Mouse (Mus musculus): ENCODE measurements around the gene Cldn22. TPM values are rescaled to one million over a fixed set of nuclear protein-coding genes. Genes with fewer than 3 reads are reported as not detected.

The Cldn22 gene
- total RNA-seq, 1 experiment: 0.22 TPM

DNA sequence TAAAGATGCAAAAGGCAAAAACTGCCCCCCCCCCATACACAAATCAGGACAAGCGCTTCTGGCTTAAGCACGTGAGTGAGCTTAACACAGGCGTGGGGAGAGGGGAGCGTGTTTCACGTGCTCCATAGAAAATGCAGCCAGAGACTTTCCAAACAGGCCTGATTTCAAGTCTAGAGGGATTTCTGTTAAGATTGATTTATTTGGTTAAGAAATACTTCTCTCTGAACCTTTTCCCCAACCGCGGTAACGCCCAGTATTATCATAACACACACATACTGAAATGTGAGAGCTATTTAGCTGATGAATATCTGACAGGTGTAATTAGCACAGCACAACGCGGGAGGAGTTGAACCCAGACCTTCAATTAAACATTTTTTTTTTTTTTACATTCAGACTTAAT is 505 bp upstream of the Cldn22 start:
- Histone ChIP-seq H3K4me3 (ENCODE audit: insufficient read depth in 1 of 2, low read depth in 1 of 2, low read length in 2 of 2, poor library complexity in 1 of 2, severe bottlenecking in 1 of 2) (no peak overlapping the region), H3K27ac (ENCODE audit: insufficient read depth, low read depth, low read length, poor library complexity, severe bottlenecking) (no peak overlapping the region), H3K36me3 (ENCODE audit: control insufficient read depth, insufficient read depth, low read length, poor library complexity, severe bottlenecking) (peaks cover 1% of the 10 kb centered on the region; the same call in 1 of the 2 replicates), H3K4me1 (ENCODE audit: control insufficient read depth in 2 of 2, insufficient read depth in 2 of 2, low read length in 2 of 2, poor library complexity in 1 of 2) (0 out of 4 replicates have a peak, but pooled peaks cover 0 to 2% of the 10 kb centered on the region in 2 experiments), H3K9me3 (ENCODE audit: control insufficient read depth, insufficient read depth, low read depth, low read length) (no peaks in the 10 kb centered on the region), H3K9ac (ENCODE audit: insufficient read depth, low read depth, low read length, poor library complexity, severe bottlenecking) (no peak overlapping the region)
- TF ChIP-seq MAFK (IDR thresholded peaks at IDR 0.05; ENCODE audit: insufficient read depth, low read depth, low read length): no peak
- no peak for TF ChIP-seq ZC3H11A (IDR thresholded peaks at IDR 0.05; ENCODE audit: borderline replicate concordance, low read depth, low read length)
- no peak for TF ChIP-seq ZNF384 (IDR thresholded peaks at IDR 0.05; ENCODE audit: low read depth, low read length)
- TF ChIP-seq CHD2 (IDR thresholded peaks at IDR 0.05; ENCODE audit: low read depth, low read length): no peak
- no peak for TF ChIP-seq HCFC1 (IDR thresholded peaks at IDR 0.05; ENCODE audit: borderline replicate concordance, insufficient read depth, low read length)
- in situ Hi-C loops (cut with MboI; ENCODE audit: low sequenced_read_pairs in 2 of 2, unreplicated experiment in 2 of 2): no loop called here
- no peak for DNase-seq (ENCODE audit: low read depth, low spot score)

DNA sequence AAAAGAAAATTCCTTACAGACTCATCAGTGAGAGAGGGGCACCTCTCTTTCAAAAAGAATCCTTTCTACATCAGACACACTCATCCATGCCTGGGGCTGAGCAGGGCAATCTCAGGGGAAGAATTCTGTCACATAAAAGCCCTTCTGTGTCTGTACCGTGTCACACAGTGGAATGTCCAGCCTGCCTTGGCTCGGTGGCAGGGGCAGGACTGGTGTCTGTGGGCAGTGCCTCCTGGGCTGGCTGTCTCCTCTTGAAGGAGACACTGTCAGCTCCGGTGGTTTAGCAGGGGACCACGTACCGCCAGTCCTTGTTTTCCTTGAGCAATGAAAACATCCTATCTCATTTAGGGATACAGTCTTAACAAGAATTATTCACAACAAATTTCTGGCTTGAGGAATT is 1.3 kb downstream of the Cldn22 start:
- no peak overlapping the region for H3K4me3 ChIP-seq (ENCODE audit: insufficient read depth in 1 of 2, low read depth in 1 of 2, low read length in 2 of 2, poor library complexity in 1 of 2, severe bottlenecking in 1 of 2)
- TF ChIP-seq HCFC1 (IDR thresholded peaks at IDR 0.05; ENCODE audit: borderline replicate concordance, insufficient read depth, low read length) (no peak), CHD2 (IDR thresholded peaks at IDR 0.05; ENCODE audit: low read depth, low read length) (no peak), ZNF384 (IDR thresholded peaks at IDR 0.05; ENCODE audit: low read depth, low read length) (no peak), MAFK (IDR thresholded peaks at IDR 0.05; ENCODE audit: insufficient read depth, low read depth, low read length) (no peak)
- peaks cover 0 to 2% of the 10 kb centered on the region in 2 experiments; a peak in 1 of 4 replicates for H3K4me1 ChIP-seq (ENCODE audit: control insufficient read depth in 2 of 2, insufficient read depth in 2 of 2, low read length in 2 of 2, poor library complexity in 1 of 2)
- H3K27ac ChIP-seq (ENCODE audit: insufficient read depth, low read depth, low read length, poor library complexity, severe bottlenecking): no peak overlapping the region
- DNase-seq (ENCODE audit: low read depth, low spot score): no peak
- peaks cover 2% of the 10 kb centered on the region for H3K36me3 ChIP-seq (ENCODE audit: control insufficient read depth, insufficient read depth, low read length, poor library complexity, severe bottlenecking)
- in situ Hi-C loops (cut with MboI; ENCODE audit: low sequenced_read_pairs in 2 of 2, unreplicated experiment in 2 of 2): no loop called here
- no peak overlapping the region for H3K9ac ChIP-seq (ENCODE audit: insufficient read depth, low read depth, low read length, poor library complexity, severe bottlenecking)
- H3K9me3 ChIP-seq (ENCODE audit: control insufficient read depth, insufficient read depth, low read depth, low read length): no peaks in the 10 kb centered on the region

DNA sequence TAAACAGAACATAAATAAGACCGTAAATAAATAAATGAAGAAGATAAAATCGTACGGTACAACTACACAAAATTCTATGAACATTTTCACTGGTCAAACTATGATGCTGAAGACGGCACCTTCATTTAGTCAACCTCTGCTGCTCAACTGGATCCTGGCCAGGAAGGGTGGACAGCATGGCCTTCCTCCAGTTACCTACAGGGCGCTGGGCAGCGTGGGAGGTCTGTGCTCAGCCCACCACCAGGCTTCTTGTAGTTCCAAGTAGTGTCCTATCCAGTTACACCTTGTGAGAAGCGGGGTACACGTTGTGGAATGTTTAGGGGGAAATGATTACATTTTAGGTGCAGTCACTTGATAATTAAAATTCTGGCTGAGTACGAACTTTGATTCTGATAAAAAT is 2.6 kb downstream of the Cldn22 start:
- Histone ChIP-seq H3K4me1 (ENCODE audit: control insufficient read depth in 2 of 2, insufficient read depth in 2 of 2, low read length in 2 of 2, poor library complexity in 1 of 2) (peaks cover 0 to 2% of the 10 kb centered on the region in 2 experiments; a peak in 1 of 4 replicates), H3K9me3 (ENCODE audit: control insufficient read depth, insufficient read depth, low read depth, low read length) (no peaks in the 10 kb centered on the region), H3K36me3 (ENCODE audit: control insufficient read depth, insufficient read depth, low read length, poor library complexity, severe bottlenecking) (peaks cover 12% of the 10 kb centered on the region), H3K9ac (ENCODE audit: insufficient read depth, low read depth, low read length, poor library complexity, severe bottlenecking) (no peak overlapping the region), H3K4me3 (ENCODE audit: insufficient read depth in 1 of 2, low read depth in 1 of 2, low read length in 2 of 2, poor library complexity in 1 of 2, severe bottlenecking in 1 of 2) (no peak overlapping the region), H3K27ac (ENCODE audit: insufficient read depth, low read depth, low read length, poor library complexity, severe bottlenecking) (no peak overlapping the region)
- no peak for DNase-seq (ENCODE audit: low read depth, low spot score)
- in situ Hi-C loops (cut with MboI; ENCODE audit: low sequenced_read_pairs in 2 of 2, unreplicated experiment in 2 of 2): no loop called here
- TF ChIP-seq CHD2 (IDR thresholded peaks at IDR 0.05; ENCODE audit: low read depth, low read length) (no peak), MAFK (IDR thresholded peaks at IDR 0.05; ENCODE audit: insufficient read depth, low read depth, low read length) (no peak), HCFC1 (IDR thresholded peaks at IDR 0.05; ENCODE audit: borderline replicate concordance, insufficient read depth, low read length) (no peak), ZNF384 (IDR thresholded peaks at IDR 0.05; ENCODE audit: low read depth, low read length) (no peak), ZC3H11A (IDR thresholded peaks at IDR 0.05; ENCODE audit: borderline replicate concordance, low read depth, low read length) (no peak)

DNA sequence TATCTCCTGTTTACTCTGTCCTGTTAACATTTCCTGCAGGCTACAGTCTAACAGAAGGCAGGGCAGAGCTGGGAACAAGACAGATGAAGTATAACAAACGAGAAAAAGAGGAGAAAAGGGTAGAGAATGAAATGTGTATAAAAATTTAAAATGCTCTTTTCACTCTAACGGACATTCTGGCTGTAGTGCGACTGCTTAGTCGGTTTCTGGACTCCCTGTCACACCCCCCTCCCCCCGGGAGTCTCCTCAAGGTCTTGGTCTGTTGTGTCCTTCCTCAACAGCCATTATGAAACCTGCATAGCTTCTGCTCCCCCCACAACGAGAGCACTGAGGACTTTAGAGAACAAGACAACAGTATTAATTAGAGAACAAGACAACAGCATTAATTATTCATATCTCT is 8.3 kb downstream of the Cldn22 start:
- in situ Hi-C loops (cut with MboI; ENCODE audit: low sequenced_read_pairs in 2 of 2, unreplicated experiment in 2 of 2): no loop called here
- no peaks in the 10 kb centered on the region for H3K9me3 ChIP-seq (ENCODE audit: control insufficient read depth, insufficient read depth, low read depth, low read length)
- H3K27ac ChIP-seq (ENCODE audit: insufficient read depth, low read depth, low read length, poor library complexity, severe bottlenecking): no peak overlapping the region
- no peak overlapping the region for H3K9ac ChIP-seq (ENCODE audit: insufficient read depth, low read depth, low read length, poor library complexity, severe bottlenecking)
- TF ChIP-seq MAFK (IDR thresholded peaks at IDR 0.05; ENCODE audit: insufficient read depth, low read depth, low read length) (no peak), ZC3H11A (IDR thresholded peaks at IDR 0.05; ENCODE audit: borderline replicate concordance, low read depth, low read length) (no peak), ZNF384 (IDR thresholded peaks at IDR 0.05; ENCODE audit: low read depth, low read length) (no peak), HCFC1 (IDR thresholded peaks at IDR 0.05; ENCODE audit: borderline replicate concordance, insufficient read depth, low read length) (no peak), CHD2 (IDR thresholded peaks at IDR 0.05; ENCODE audit: low read depth, low read length) (no peak)
- peaks cover 12% of the 10 kb centered on the region for H3K36me3 ChIP-seq (ENCODE audit: control insufficient read depth, insufficient read depth, low read length, poor library complexity, severe bottlenecking)
- no peaks in the 10 kb centered on the region; a peak in 1 of 4 replicates for H3K4me1 ChIP-seq (ENCODE audit: control insufficient read depth in 2 of 2, insufficient read depth in 2 of 2, low read length in 2 of 2, poor library complexity in 1 of 2)
- H3K4me3 ChIP-seq (ENCODE audit: insufficient read depth in 1 of 2, low read depth in 1 of 2, low read length in 2 of 2, poor library complexity in 1 of 2, severe bottlenecking in 1 of 2): no peak overlapping the region
- DNase-seq (ENCODE audit: low read depth, low spot score): no peak

DNA sequence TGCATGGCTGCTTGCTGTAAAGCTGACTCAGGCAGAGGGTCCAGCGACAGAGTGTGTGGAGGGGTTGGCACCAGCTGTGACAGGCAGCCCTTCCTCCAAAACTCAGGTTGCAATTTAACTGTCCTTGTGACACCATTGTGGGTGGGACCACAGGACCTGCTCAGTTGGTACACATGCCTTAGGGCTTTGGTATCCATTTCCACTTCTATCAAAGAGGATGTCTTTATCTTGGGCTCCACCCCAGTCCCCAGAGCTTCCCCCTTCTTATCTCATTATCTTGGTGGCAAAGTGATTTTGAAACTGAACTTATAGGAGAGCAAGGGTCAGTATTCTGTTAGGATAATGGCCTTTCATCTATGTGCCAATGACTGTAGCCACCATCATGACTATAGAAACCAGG is 9.7 kb downstream of the Cldn22 start:
- H3K36me3 ChIP-seq (ENCODE audit: control insufficient read depth, insufficient read depth, low read length, poor library complexity, severe bottlenecking): peaks cover 11% of the 10 kb centered on the region; the same call in 1 of the 2 replicates
- H3K9me3 ChIP-seq (ENCODE audit: control insufficient read depth, insufficient read depth, low read depth, low read length): no peaks in the 10 kb centered on the region
- DNase-seq (ENCODE audit: low read depth, low spot score): no peak
- no peak for TF ChIP-seq CHD2 (IDR thresholded peaks at IDR 0.05; ENCODE audit: low read depth, low read length)
- in situ Hi-C loops (cut with MboI; ENCODE audit: low sequenced_read_pairs in 2 of 2, unreplicated experiment in 2 of 2): no loop called here
- no peak overlapping the region for H3K9ac ChIP-seq (ENCODE audit: insufficient read depth, low read depth, low read length, poor library complexity, severe bottlenecking)
- no peaks in the 10 kb centered on the region; a peak in 1 of 4 replicates for H3K4me1 ChIP-seq (ENCODE audit: control insufficient read depth in 2 of 2, insufficient read depth in 2 of 2, low read length in 2 of 2, poor library complexity in 1 of 2)
- H3K27ac ChIP-seq (ENCODE audit: insufficient read depth, low read depth, low read length, poor library complexity, severe bottlenecking): no peak overlapping the region
- H3K4me3 ChIP-seq (ENCODE audit: insufficient read depth in 1 of 2, low read depth in 1 of 2, low read length in 2 of 2, poor library complexity in 1 of 2, severe bottlenecking in 1 of 2): no peak overlapping the region

Data from ES-E14 (cell line).